Mouse (Mus musculus) macrophage (primary cell): ENCODE results near the gene Izumo4. TPM values are rescaled to one million over a fixed set of nuclear protein-coding genes. Genes with fewer than 3 reads are reported as not detected.

Experiments used
- H3K27ac ChIP-seq: fragments of 350-480 bp; formaldehyde crosslinking; 2 replicates; pipeline ENCODE4 v1.9.0; 2021
- H3K36me3 ChIP-seq: fragments of 350-480 bp; formaldehyde crosslinking; 2 replicates; pipeline ENCODE4 v1.9.0; 2021; ENCODE audit errors: inconsistent target
- H3K4me3 ChIP-seq: fragments of 350-480 bp; formaldehyde crosslinking; 2 replicates; pipeline ENCODE4 v1.9.0; 2021; ENCODE audit errors: inconsistent target
- H3K79me2 ChIP-seq: fragments of 350-480 bp; formaldehyde crosslinking; 2 replicates; pipeline ENCODE4 v1.9.0; 2021; ENCODE audit errors: inconsistent target
- WGBS: methylation state at CpG from one replicate; pipeline ENCODE4 v1.1.7; 2026; ENCODE audit warnings: inconsistent platforms; ENCODE audit not compliant: missing documents; 5-methylcytosine and 5-hydroxymethylcytosine counted together
- polyA plus RNA-seq: library from polyadenylated mRNA; stranded (reverse); fragments of 250-400 nt; gene quantifications from 3 replicates; pipeline ENCODE4 v1.2.4, GENCODE M21; 2018; ENCODE audit warnings: inconsistent platforms
- total RNA-seq, 78 experiments: library from RNA; depleted of rRNA; stranded (reverse); fragments of 250-400 nt; gene quantifications; 1 replicate in 9 of 78; 2 replicates in 24 of 78; 3 replicates in 43 of 78; 4 replicates in 2 of 78; pipeline ENCODE4 v1.2.4; 2018; ENCODE audit warnings: inconsistent platforms in 56 of 78

The Izumo4 gene
- total RNA-seq (2018; cell fraction: chromatin; rRNA removed): 10 to 100 TPM in 24 of 26 experiments, 1 to 10 TPM in 2; 6.5 to 49.9 (median 24.1) TPM
- 1 to 10 TPM; 1.4 to 4.2 (median 2.3) TPM for total RNA-seq (2018; cell fraction: cytosol; rRNA removed)
- 10 to 100 TPM in 15 of 26 experiments, 1 to 10 TPM in 11; 3.1 to 26.8 (median 11.3) TPM for total RNA-seq (2018; cell fraction: nucleus; rRNA removed)
- polyA plus RNA-seq: 1.9 to 5.5 TPM (median 2.3 TPM) in 3 replicates

- WGBS: 0% methylated on average over 55 of the region's 59 CpGs
- Histone ChIP-seq H3K27ac (peak within 1 kb of the TSS; percentile 67), H3K79me2 (peaks cover 46% of the 10 kb centered on the region), H3K36me3 (peaks cover 1% of the 10 kb centered on the region), H3K4me3 (peak within 1 kb of the TSS; percentile 84)
Measured at GRCm38 (mm10) chr10:80701721-80702535, at the start of gene Izumo4, which contains the start of gene Mob3a. Gene Izumo4, plus strand, starts transcription at chr10:80702184. Gene Mob3a, minus strand, starts transcription at chr10:80701977.

GRCm38 (mm10) chr10:80653156-80653720, 48.7 kb upstream of the Izumo4 start:
- WGBS: 72% methylated on average over 6 of the region's 6 CpGs
- Histone ChIP-seq H3K27ac (no peak overlapping the region), H3K79me2 (peaks cover 24% of the 10 kb centered on the region; the same call in 1 of the 2 replicates), H3K36me3 (peaks cover under 1% of the 10 kb centered on the region; the same call in 1 of the 2 replicates), H3K4me3 (no peak overlapping the region)

DNA sequence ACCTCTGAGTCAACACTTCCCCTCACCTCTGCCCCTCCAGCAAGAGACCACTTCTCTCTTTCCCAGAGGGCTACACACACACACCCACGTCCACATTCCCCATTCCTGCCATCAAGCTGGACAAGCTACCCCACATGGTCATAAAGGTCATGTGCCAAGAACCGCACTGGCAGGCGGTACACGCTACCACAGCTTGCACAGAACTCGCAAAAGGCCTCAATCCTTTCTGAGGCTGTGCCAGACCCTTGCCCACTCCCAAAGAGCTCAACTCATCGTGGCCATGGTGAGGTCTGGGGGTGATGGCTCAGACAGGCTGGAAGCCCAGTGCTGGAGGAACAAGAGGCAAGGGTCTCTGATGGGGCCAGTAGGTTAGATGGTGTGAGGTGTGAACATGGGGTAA, 47.1 kb upstream of the Izumo4 start:
- no peak overlapping the region for H3K27ac ChIP-seq
- WGBS: 85% methylated on average over 6 of the region's 6 CpGs
- H3K4me3 ChIP-seq: no peak overlapping the region
- no peaks in the 10 kb centered on the region for H3K36me3 ChIP-seq
- peaks cover 24% of the 10 kb centered on the region; the same call in 1 of the 2 replicates for H3K79me2 ChIP-seq

DNA sequence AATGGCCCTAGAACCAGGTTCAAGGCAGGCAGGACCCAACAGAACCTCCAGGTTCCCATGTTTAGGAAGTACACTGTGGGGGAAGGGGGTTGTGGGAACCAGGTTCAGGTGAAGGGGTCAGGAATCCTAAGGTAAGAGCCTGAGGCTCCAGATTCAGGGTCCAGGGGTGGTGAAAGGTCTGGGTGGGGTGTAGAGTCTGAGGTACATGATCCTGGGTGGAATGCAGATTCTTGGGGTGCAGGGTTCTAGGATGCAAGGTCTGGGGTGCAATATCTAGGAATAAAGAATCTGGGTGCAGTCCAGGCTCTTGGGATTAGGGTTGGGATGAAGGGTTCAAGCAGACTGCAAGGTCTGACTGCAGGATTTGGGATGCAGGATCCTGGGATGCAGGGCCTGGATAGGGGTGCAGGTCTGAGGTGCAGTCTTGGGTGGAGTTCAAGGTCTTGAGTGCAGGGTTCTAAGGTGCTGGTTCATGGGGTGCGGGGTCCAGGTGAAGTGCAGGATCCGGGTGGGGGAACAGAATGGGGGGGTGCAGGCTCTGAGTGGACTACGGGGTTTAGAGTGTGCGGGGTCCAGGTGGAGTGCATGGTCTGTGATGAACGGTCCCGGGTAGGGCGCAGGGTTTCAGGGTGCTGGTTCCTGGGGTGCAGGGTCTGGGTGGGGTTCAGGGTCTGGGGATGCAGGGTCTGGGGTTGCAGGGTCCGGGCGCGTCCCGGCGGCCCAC, 46.4 kb upstream of the Izumo4 start:
- no peak overlapping the region for H3K27ac ChIP-seq
- 4% methylated on average over 11 of the region's 12 CpGs for WGBS
- H3K4me3 ChIP-seq: peak overlapping the region; percentile 37
- H3K36me3 ChIP-seq: no peaks in the 10 kb centered on the region
- H3K79me2 ChIP-seq: peaks cover 24% of the 10 kb centered on the region; the same call in 1 of the 2 replicates

DNA sequence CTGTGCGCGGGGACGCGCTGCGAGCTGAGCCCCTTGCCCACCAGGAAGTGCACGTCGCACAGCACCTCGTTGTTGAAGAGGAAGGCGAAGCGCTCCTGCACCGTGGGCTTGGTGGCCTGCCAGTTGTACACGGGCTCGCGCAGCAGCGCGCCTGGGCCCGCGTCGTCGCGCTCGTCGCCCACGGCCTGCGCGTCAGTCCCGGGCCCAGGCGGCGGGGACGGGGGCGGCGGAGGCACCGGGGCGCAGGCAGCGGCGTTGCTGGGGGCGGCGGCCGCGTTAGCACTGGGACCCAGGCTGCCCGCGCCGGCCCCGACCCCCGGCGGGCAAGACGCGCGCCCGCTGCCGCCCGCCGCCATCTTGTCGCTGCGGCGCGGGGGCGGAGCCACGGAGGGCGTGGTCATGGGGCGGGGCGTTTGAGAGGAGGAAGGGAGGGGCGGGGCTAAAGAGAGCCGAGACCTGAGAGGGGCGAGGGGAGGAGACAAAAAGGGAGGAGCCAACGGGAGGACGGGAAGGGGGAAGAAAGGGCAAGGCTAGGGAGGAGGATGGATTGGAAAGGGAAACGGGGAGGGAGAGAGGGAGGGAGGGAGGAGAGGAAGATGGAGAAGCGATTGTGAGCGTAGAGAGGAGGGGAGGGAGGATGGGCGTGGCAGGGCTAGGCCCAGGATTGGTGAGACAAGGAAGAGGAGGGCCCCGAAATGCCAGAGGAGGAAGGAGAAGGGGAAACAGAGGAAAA, 45.7 kb upstream of the Izumo4 start:
- H3K4me3 ChIP-seq: peak overlapping the region; percentile 37
- under 1% methylated on average over 68 of the region's 72 CpGs for WGBS
- H3K36me3 ChIP-seq: no peaks in the 10 kb centered on the region
- H3K79me2 ChIP-seq: peaks cover 24% of the 10 kb centered on the region; the same call in 1 of the 2 replicates
- H3K27ac ChIP-seq: peak overlapping the region; percentile 61

DNA sequence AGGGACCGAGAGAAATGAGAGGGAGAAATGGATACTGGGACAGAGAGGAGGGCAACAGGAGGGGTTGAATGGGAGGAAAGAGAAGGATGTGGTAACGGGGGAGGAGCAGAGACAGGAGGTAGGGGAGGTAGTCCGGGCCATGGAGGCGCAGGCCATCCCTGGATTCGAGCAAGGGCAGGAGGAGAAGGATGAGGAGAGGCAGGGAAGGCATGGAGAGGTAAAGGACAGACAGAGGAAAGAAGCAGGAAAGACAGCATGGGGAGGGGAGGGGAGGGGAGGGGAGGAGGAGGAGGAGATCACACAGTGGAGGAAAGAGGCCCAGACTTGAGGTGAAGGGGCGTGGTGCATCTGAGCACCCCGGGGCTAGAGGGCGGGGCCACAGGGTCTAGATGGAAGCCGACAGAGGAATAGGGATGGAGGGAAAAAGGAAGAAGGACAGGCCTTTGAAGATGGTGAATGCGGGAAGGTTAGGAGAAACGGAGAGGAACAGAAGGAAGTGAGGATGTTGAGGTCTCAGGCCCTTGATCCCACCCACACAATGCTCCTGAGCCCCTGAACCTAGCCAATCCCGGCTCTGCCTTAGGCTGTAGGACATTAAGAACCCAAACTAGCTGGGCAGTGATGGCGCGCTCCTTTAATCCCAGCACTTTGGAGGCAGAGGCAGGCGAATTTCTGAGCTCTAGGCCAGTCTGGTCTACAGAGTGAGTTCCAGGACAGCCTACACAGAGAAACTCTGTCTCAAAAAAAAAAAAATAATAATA, 44.9 kb upstream of the Izumo4 start, which contains the start of gene Btbd2:
TSS of gene Btbd2 (minus strand) at position 209 of the 761 bp plus-strand sequence.
- no peaks in the 10 kb centered on the region for H3K36me3 ChIP-seq
- peaks cover 24% of the 10 kb centered on the region; the same call in 1 of the 2 replicates for H3K79me2 ChIP-seq
- WGBS: 43% methylated on average over 11 of the region's 15 CpGs
- H3K27ac ChIP-seq: peak within 1 kb of the TSS; percentile 61
- peak within 1 kb of the TSS; percentile 37 for H3K4me3 ChIP-seq

DNA sequence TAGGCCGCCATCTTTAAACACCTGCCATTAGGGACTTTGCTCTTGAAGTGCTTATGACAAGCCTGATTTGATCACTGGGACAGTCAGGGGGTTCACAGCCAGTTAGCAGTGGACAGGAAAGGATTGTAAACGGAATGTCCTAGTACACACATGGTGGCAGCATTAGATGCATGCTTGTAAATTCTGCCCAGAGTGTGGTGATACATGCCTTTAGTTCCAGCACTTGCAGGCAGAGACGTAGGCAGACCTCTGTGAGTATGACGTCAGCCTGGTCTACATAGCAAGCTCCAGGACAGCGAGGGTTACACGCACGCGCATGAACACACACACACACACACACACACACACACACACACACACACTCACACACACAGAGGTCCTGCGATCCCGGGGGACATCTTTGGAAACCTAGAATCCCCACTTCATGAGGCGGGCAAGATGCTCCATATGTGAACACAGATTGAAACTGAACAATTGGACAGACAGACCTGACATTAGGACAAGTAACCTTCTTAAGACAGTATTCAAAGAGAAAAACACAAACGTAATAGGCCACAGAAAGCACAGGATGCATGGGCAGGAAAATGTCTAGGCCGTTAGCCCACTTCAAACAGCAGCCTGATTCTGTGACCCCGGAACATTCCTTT, 43.7 kb upstream of the Izumo4 start:
- peak overlapping the region; percentile 53 for H3K27ac ChIP-seq
- H3K36me3 ChIP-seq: no peaks in the 10 kb centered on the region
- WGBS: 55% methylated on average over 14 of the region's 14 CpGs
- H3K79me2 ChIP-seq: peaks cover 12% of the 10 kb centered on the region; the same call in 1 of the 2 replicates
- no peak overlapping the region for H3K4me3 ChIP-seq

- Histone ChIP-seq H3K4me3 (peak overlapping the region; percentile 14; the same call in 1 of the 2 replicates), H3K79me2 (peaks cover 11% of the 10 kb centered on the region; the same call in 1 of the 2 replicates), H3K27ac (peak overlapping the region; percentile 53), H3K36me3 (no peaks in the 10 kb centered on the region)
- 14% methylated on average over 4 of the region's 4 CpGs for WGBS
Measured at GRCm38 (mm10) chr10:80658841-80659202, 43.2 kb upstream of the Izumo4 start.

- 11% methylated on average over 10 of the region's 10 CpGs for WGBS
- Histone ChIP-seq H3K27ac (peak overlapping the region; percentile 53), H3K36me3 (no peaks in the 10 kb centered on the region), H3K4me3 (peak overlapping the region; percentile 14; the same call in 1 of the 2 replicates), H3K79me2 (peaks cover 11% of the 10 kb centered on the region; the same call in 1 of the 2 replicates)
Measured at GRCm38 (mm10) chr10:80659213-80659612, 42.8 kb upstream of the Izumo4 start.

GRCm38 (mm10) chr10:80661149-80661548, 40.8 kb upstream of the Izumo4 start:
- H3K79me2 ChIP-seq: no peaks in the 10 kb centered on the region
- no peak overlapping the region for H3K27ac ChIP-seq
- WGBS: 73% methylated on average over 3 of the region's 5 CpGs
- H3K4me3 ChIP-seq: no peak overlapping the region
- H3K36me3 ChIP-seq: no peaks in the 10 kb centered on the region

DNA sequence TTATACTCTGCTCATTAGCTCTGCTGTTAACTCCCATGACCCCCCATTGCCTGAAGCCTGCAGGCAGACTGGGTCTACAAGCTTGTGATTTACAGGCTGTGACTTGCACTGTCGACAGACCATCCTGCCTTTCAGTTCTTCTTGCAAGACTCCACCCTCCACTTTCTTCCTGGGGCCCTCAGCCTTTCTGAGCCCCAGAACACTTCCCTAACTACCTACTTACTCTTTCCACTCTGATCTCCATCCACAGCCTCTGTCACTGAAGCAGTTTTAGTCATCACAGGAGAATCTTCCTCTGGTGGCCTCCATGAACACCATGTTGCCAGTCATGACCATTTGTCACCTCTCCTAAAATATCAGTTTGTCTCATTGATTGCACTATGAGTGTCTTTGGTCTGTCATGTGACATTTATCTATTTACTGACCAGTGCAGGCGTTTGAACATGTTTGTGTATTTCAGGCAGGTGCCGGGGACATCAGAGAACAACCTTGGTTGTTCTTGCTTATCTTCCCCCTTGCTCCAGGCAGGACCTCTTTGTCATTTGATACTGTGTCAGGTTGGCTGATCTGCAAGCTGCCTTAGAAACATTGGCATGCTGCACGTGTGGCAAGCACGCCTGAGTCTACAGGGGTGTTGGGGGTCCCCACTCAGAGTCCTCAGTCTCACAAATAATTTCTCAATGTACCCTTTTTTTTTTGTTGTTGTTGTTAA, 38.3 kb upstream of the Izumo4 start:
- WGBS: 29% methylated on average over 5 of the region's 5 CpGs
- Histone ChIP-seq H3K79me2 (peaks cover 6% of the 10 kb centered on the region; the same call in 1 of the 2 replicates), H3K27ac (peak overlapping the region; percentile 93), H3K36me3 (peaks cover 15% of the 10 kb centered on the region), H3K4me3 (no peak overlapping the region)
